12 mouse cellular contexts compared by ENCODE assay signal in the genomic region with DNA sequence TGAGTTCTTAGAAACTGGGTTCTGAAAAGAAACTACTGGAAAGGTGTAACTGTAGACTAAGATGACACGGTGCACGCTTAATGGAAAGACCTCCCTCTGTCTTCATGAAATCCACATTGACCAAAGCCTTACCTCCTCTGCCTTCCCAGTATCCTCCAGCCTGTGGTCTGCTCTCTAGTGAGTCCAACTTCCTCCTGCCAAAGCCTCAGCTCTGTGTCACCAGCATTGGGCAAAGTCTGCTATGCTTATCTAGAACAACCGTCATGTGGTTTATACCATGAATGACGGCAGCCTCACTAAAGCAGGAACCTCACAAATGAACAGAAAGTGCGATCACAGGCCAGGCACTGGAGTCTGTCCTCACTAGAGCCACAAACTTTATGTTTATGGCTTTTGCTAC. TPM values are rescaled to one million over a fixed set of nuclear protein-coding genes. Genes with fewer than 3 reads are reported as not detected.
DNase-seq lines count a peak whose midpoint lies in the region; ATAC-seq lines count a peak whose summit lies in the region.
"Had no signal": no experiment of that assay in that cellular context is flagged by ENCODE, and none has a peak within 500 bp of the region (broad histone marks: within the 10 kb centered on the region; RNA-seq: fewer than 3 reads in every experiment).

No protein-coding gene starts in this region.

- H3K9ac ChIP-seq in liver, embryonic 13.5 days = no peak overlapping the region
- H3K9ac ChIP-seq in stomach, embryonic 16.5 days (ENCODE audit: low read length) = no peak overlapping the region
- H3K9ac ChIP-seq in kidney, embryonic 16.5 days (replicated peaks; ENCODE audit: low read length) = no peak overlapping the region
- H3K9ac ChIP-seq: forebrain, embryonic 13.5 days; hindbrain, embryonic 13.5 days had no signal

- no peak overlapping the region for H3K27ac ChIP-seq in liver, embryonic 13.5 days
- no peak overlapping the region for H3K27ac ChIP-seq in stomach, embryonic 16.5 days (ENCODE audit: low read length)
- no peak overlapping the region for H3K27ac ChIP-seq in kidney, embryonic 16.5 days (ENCODE audit: low read length)
- H3K27ac ChIP-seq: forebrain, embryonic 13.5 days; hindbrain, embryonic 13.5 days had no signal

- no peak overlapping the region for H3K4me3 ChIP-seq in liver, embryonic 13.5 days (replicated peaks)
- H3K4me3 ChIP-seq in stomach, embryonic 16.5 days (replicated peaks; ENCODE audit: low read length) = no peak overlapping the region
- no peak overlapping the region for H3K4me3 ChIP-seq in kidney, embryonic 16.5 days (ENCODE audit: low read length)
- H3K4me3 ChIP-seq: forebrain, embryonic 13.5 days; hindbrain, embryonic 13.5 days had no signal

- peak; percentile 82 for ATAC-seq in CD4-positive, CD25-positive, alpha-beta regulatory T cell, adult 4 months
- peak; percentile 65; the same call in 1 of the 2 replicates for ATAC-seq in liver, embryonic 13.5 days (ENCODE audit: low read depth)
- peak; percentile 88 for ATAC-seq in stomach, embryonic 16.5 days (ENCODE audit: insufficient read depth, low FRiP score)
- ATAC-seq in kidney, embryonic 16.5 days (ENCODE audit: low FRiP score, low TSS enrichment) = no peak
- ATAC-seq: forebrain, embryonic 13.5 days had no signal

- 0 out of 2 replicates have a peak overlapping the region, but pooled peaks have one; percentile 8 for H3K4me2 ChIP-seq in liver, embryonic 13.5 days
- no peak overlapping the region for H3K4me2 ChIP-seq in stomach, embryonic 16.5 days (ENCODE audit: low read depth, low read length)
- no peak overlapping the region for H3K4me2 ChIP-seq in kidney, embryonic 16.5 days (replicated peaks; ENCODE audit: low read depth, low read length)
- H3K4me2 ChIP-seq: forebrain, embryonic 13.5 days; hindbrain, embryonic 13.5 days had no signal

- WGBS in liver, embryonic 13.5 days (ENCODE audit: insufficient replicate concordance) = 7% methylated on average over 5 of the region's 5 CpGs
- 63% methylated on average over 5 of the region's 5 CpGs for WGBS in stomach, embryonic 16.5 days
- WGBS in kidney, embryonic 16.5 days = 86% methylated on average over 5 of the region's 5 CpGs

- peaks cover 8% of the 10 kb centered on the region for H3K4me1 ChIP-seq in liver, embryonic 13.5 days (replicated peaks)
- no peaks in the 10 kb centered on the region for H3K4me1 ChIP-seq in stomach, embryonic 16.5 days (ENCODE audit: control insufficient read depth, insufficient read depth, low read length)
- no peaks in the 10 kb centered on the region for H3K4me1 ChIP-seq in kidney, embryonic 16.5 days (ENCODE audit: insufficient read depth, low read length)

- DNase-seq in c-Kit-positive CD71-negative TER-119-negative erythroid progenitor cells, embryonic 14.5 days (ENCODE audit: low read depth) = peak; percentile 63
- DNase-seq in liver, embryonic 13.5 days = no peak
- DNase-seq in layer of hippocampus, postnatal 25 days (ENCODE audit: extremely low spot score in 1 of 2, low spot score in 1 of 2) = no peak
- DNase-seq in spleen, postnatal 4 days (ENCODE audit: low spot score in 2 of 2) = no peak

- H3K36me3 ChIP-seq in liver, embryonic 13.5 days = 0 out of 2 replicates have a peak, but pooled peaks cover 2% of the 10 kb centered on the region
- H3K36me3 ChIP-seq in stomach, embryonic 16.5 days (ENCODE audit: control insufficient read depth, insufficient read depth, low read length) = peaks cover 14% of the 10 kb centered on the region
- H3K36me3 ChIP-seq in kidney, embryonic 16.5 days (ENCODE audit: insufficient read depth, low read length) = peaks cover 13% of the 10 kb centered on the region

- H3K9me3 ChIP-seq in liver, embryonic 13.5 days (replicated peaks) = no peaks in the 10 kb centered on the region; the same call in 1 of the 2 replicates
- peaks cover 6% of the 10 kb centered on the region; the same call in 1 of the 2 replicates for H3K9me3 ChIP-seq in stomach, embryonic 16.5 days (replicated peaks; ENCODE audit: control insufficient read depth, low read length)
- H3K9me3 ChIP-seq in kidney, embryonic 16.5 days (ENCODE audit: low read length) = peaks cover 6% of the 10 kb centered on the region
- H3K9me3 ChIP-seq: forebrain, embryonic 13.5 days; hindbrain, embryonic 13.5 days had no signal

- H3K27me3 ChIP-seq in liver, embryonic 13.5 days = no peaks in the 10 kb centered on the region
- no peaks in the 10 kb centered on the region for H3K27me3 ChIP-seq in stomach, embryonic 16.5 days (ENCODE audit: control insufficient read depth, insufficient read depth, low read length)
- H3K27me3 ChIP-seq in kidney, embryonic 16.5 days (ENCODE audit: insufficient read depth, low read length) = no peaks in the 10 kb centered on the region
- H3K27me3 ChIP-seq: forebrain, embryonic 13.5 days had no signal

RNA-seq across cellular contexts. Expression of gene Lrrc66, which starts 2.2 kb away (rescaled TPM):
- polyA plus RNA-seq in CD4-positive, CD25-positive, alpha-beta regulatory T cell, adult 4 months (2017; shearing (Covaris generic)) = 1 to 10 TPM; 1.3 to 2.5 TPM
- polyA plus RNA-seq in liver, embryonic 13.5 days (2015; fragmentation: Nextera tagmentation; extraction: Ambion mirVana) = 0.21 and 0.25 TPM in 2 replicates
- polyA plus RNA-seq in stomach, embryonic 16.5 days (2015; fragmentation: Nextera tagmentation; extraction: Ambion mirVana) = 1.8 and 2.6 TPM in 2 replicates
- 0.34 and 0.62 TPM in 2 replicates for polyA plus RNA-seq in kidney, embryonic 16.5 days (2015; fragmentation: Nextera tagmentation; extraction: Ambion mirVana)
- total RNA-seq in layer of hippocampus, postnatal 25 days (2021) = under 1 TPM in 1 of 2 experiments, not detected in 1; 0.07 TPM
- total RNA-seq: gastrocnemius, adult 8-10 months had no signal
- polyA plus RNA-seq: forebrain, embryonic 13.5 days; hindbrain, embryonic 13.5 days; limb, embryonic 11.5 days had no signal

RNA-seq across cellular contexts. Expression of gene Sgcb, which starts 17.4 kb away (rescaled TPM):
- 10 to 100 TPM; 11.1 to 16.5 TPM for polyA plus RNA-seq in CD4-positive, CD25-positive, alpha-beta regulatory T cell, adult 4 months (2017; shearing (Covaris generic))
- polyA plus RNA-seq in liver, embryonic 13.5 days (2015; fragmentation: Nextera tagmentation; extraction: Ambion mirVana) = 2.8 and 3.0 TPM in 2 replicates
- polyA plus RNA-seq in stomach, embryonic 16.5 days (2015; fragmentation: Nextera tagmentation; extraction: Ambion mirVana) = 30.1 and 32.1 TPM in 2 replicates
- polyA plus RNA-seq in kidney, embryonic 16.5 days (2015; fragmentation: Nextera tagmentation; extraction: Ambion mirVana) = 24.9 and 25.5 TPM in 2 replicates
- total RNA-seq in layer of hippocampus, postnatal 25 days (2021) = 10 to 100 TPM; 50.6 to 52.1 TPM

RNA-seq across cellular contexts. Expression of gene Spata18, which starts 21.0 kb away (rescaled TPM):
- not detected for polyA plus RNA-seq in CD4-positive, CD25-positive, alpha-beta regulatory T cell, adult 4 months (2017; shearing (Covaris generic))
- polyA plus RNA-seq in liver, embryonic 13.5 days (2015; fragmentation: Nextera tagmentation; extraction: Ambion mirVana) = not detected in 2 replicates
- 0.35 and 0.44 TPM in 2 replicates for polyA plus RNA-seq in stomach, embryonic 16.5 days (2015; fragmentation: Nextera tagmentation; extraction: Ambion mirVana)
- 0.20 and 0.31 TPM in 2 replicates for polyA plus RNA-seq in kidney, embryonic 16.5 days (2015; fragmentation: Nextera tagmentation; extraction: Ambion mirVana)
- under 1 TPM; 0.76 to 0.89 TPM for total RNA-seq in layer of hippocampus, postnatal 25 days (2021)
- total RNA-seq: adrenal gland, adult 18-20 months; gastrocnemius, adult 8-10 months had no signal
